Mouse (Mus musculus) MEL (cell line): ENCODE measurements around the gene Slc7a4. TPM values are rescaled to one million over a fixed set of nuclear protein-coding genes. Genes with fewer than 3 reads are reported as not detected.

Experiments used
- DNase-seq: peaks from one replicate; pipeline ENCODE4 v3.0.0; 2011; ENCODE audit warnings: low read depth, low spot score
- H3K27ac ChIP-seq: 2 replicates; pipeline ENCODE4 v1.5.1; 2012; ENCODE audit warnings: low read depth, mild to moderate bottlenecking, control low read depth, low read length, moderate library complexity; ENCODE audit not compliant: control insufficient read depth
- H3K27me3 ChIP-seq, 2 experiments: fragments of 150-350 bp in 1 of 2; sonication (generic) in 1 of 2; 2 replicates each; pipeline ENCODE4 v1.6.1; 2012; ENCODE audit warnings: low read length in 2 of 2, mild to moderate bottlenecking in 2 of 2, improper control_type of control experiment in 1 of 2, moderate library complexity in 1 of 2; ENCODE audit not compliant: insufficient read depth in 2 of 2, control insufficient read depth in 1 of 2
- H3K36me3 ChIP-seq, 2 experiments: 2 replicates each; pipeline ENCODE4 v1.6.1; 2012 to 2014; ENCODE audit warnings: low read length in 2 of 2, improper control_type of control experiment in 1 of 2, inconsistent platforms in 1 of 2, mild to moderate bottlenecking in 1 of 2; ENCODE audit not compliant: insufficient read depth in 2 of 2, control insufficient read depth in 1 of 2
- H3K4me1 ChIP-seq, 2 experiments: fragments of 150-350 bp in 1 of 2; sonication (generic) in 1 of 2; 2 replicates each; pipeline ENCODE4 v1.6.1; 2012; ENCODE audit warnings: low read length in 2 of 2, improper control_type of control experiment in 1 of 2, mild to moderate bottlenecking in 1 of 2; ENCODE audit not compliant: insufficient read depth in 2 of 2, control insufficient read depth in 1 of 2
- H3K4me3 ChIP-seq, 2 experiments: fragments of 150-350 bp in 1 of 2; sonication (generic) in 1 of 2; 2 replicates each; pipeline ENCODE4 v1.5.1; 2012; ENCODE audit warnings: low read depth in 2 of 2, low read length in 2 of 2, mild to moderate bottlenecking in 2 of 2, moderate library complexity in 2 of 2, control low read depth in 1 of 2, improper control_type of control experiment in 1 of 2; ENCODE audit not compliant: control insufficient read depth in 1 of 2, insufficient read depth in 1 of 2
- H3K79me2 ChIP-seq: 2 replicates; pipeline ENCODE4 v1.6.1; 2012; ENCODE audit warnings: mild to moderate bottlenecking, low read length, moderate library complexity; ENCODE audit not compliant: control insufficient read depth, poor library complexity, insufficient read depth
- H3K9ac ChIP-seq: 2 replicates; pipeline ENCODE4 v1.6.1; 2012; ENCODE audit warnings: low read depth, mild to moderate bottlenecking, control low read depth, low read length, moderate library complexity; ENCODE audit not compliant: control insufficient read depth, poor library complexity, severe bottlenecking
- H3K9me3 ChIP-seq: fragments of 150-350 bp; sonication (generic); replicated peaks from 2 replicates; pipeline ENCODE4 v1.6.1; 2012; ENCODE audit warnings: mild to moderate bottlenecking, low read length, improper control_type of control experiment, moderate library complexity; ENCODE audit not compliant: insufficient read depth
- CHD1 ChIP-seq: IDR thresholded peaks from 2 replicates; pipeline ENCODE4 v1.6.1; 2012; ENCODE audit warnings: low read depth, mild to moderate bottlenecking, inconsistent platforms, low read length, improper control_type of control experiment
- CHD2 ChIP-seq: IDR thresholded peaks from 2 replicates; pipeline ENCODE4 v1.6.1; 2011; ENCODE audit warnings: low read length, improper control_type of control experiment
- CTCF ChIP-seq, 3 experiments: IDR thresholded peaks in 2 of 3; conservative IDR thresholded peaks in 1 of 3; 2 replicates each; pipeline ENCODE4 v1.5.1; 2011 to 2012; ENCODE audit warnings: low read length in 3 of 3, low read depth in 2 of 3, mild to moderate bottlenecking in 2 of 3, improper control_type of control experiment in 1 of 3, inconsistent platforms in 1 of 3, mixed read lengths in 1 of 3, moderate library complexity in 1 of 3; ENCODE audit not compliant: control insufficient read depth in 1 of 3, insufficient read depth in 1 of 3, poor library complexity in 1 of 3, severe bottlenecking in 1 of 3
- GABPA ChIP-seq: IDR thresholded peaks from 2 replicates; pipeline ENCODE4 v1.6.1; 2012; ENCODE audit warnings: low read depth, mild to moderate bottlenecking, inconsistent platforms, low read length, improper control_type of control experiment, moderate library complexity
- GATA1 ChIP-seq: IDR thresholded peaks from 2 replicates; pipeline ENCODE4 v1.6.1; 2011; ENCODE audit warnings: low read depth, low read length, improper control_type of control experiment
- JUND ChIP-seq: IDR thresholded peaks from 2 replicates; pipeline ENCODE4 v1.6.1; 2011; ENCODE audit warnings: low read depth, mild to moderate bottlenecking, improper control_type of control experiment, low read length
- KAT2A ChIP-seq: conservative IDR thresholded peaks from 2 replicates; pipeline ENCODE4 v1.6.1; 2012; ENCODE audit warnings: low read depth, low read length, improper control_type of control experiment, inconsistent platforms
- MAFK ChIP-seq: IDR thresholded peaks from 2 replicates; pipeline ENCODE4 v1.6.1; 2011; ENCODE audit warnings: low read depth, mild to moderate bottlenecking, low read length, improper control_type of control experiment, borderline replicate concordance
- MAX ChIP-seq: IDR thresholded peaks from 2 replicates; pipeline ENCODE4 v1.6.1; 2011; ENCODE audit warnings: low read length, improper control_type of control experiment
- MYB ChIP-seq: IDR thresholded peaks from 2 replicates; pipeline ENCODE4 v1.6.1; 2011; ENCODE audit warnings: mild to moderate bottlenecking, low read depth, low read length, improper control_type of control experiment
- MYC ChIP-seq: IDR thresholded peaks from 2 replicates; pipeline ENCODE4 v1.6.1; 2011; ENCODE audit warnings: low read depth, mild to moderate bottlenecking, low read length, improper control_type of control experiment, moderate library complexity
- NRF1 ChIP-seq: IDR thresholded peaks from 2 replicates; pipeline ENCODE4 v1.6.1; 2014; ENCODE audit warnings: low read depth, mild to moderate bottlenecking, inconsistent platforms, low read length, improper control_type of control experiment, moderate library complexity; ENCODE audit not compliant: poor library complexity, insufficient read depth, severe bottlenecking
- POLR2A ChIP-seq, 2 experiments: IDR thresholded peaks; 2 replicates each; pipeline ENCODE4 v1.6.1; 2011 to 2012; ENCODE audit warnings: low read length in 2 of 2, mild to moderate bottlenecking in 2 of 2, control low read depth in 1 of 2, improper control_type of control experiment in 1 of 2, low read depth in 1 of 2, moderate library complexity in 1 of 2; ENCODE audit not compliant: control insufficient read depth in 1 of 2, insufficient read depth in 1 of 2, poor library complexity in 1 of 2
- RAD21 ChIP-seq: IDR thresholded peaks from 2 replicates; pipeline ENCODE4 v1.6.1; 2011; ENCODE audit warnings: mild to moderate bottlenecking, low read depth, low read length, improper control_type of control experiment
- SIN3A ChIP-seq: IDR thresholded peaks from 2 replicates; pipeline ENCODE4 v1.6.1; 2012; ENCODE audit warnings: low read length, improper control_type of control experiment, inconsistent platforms
- SMC3 ChIP-seq: IDR thresholded peaks from 2 replicates; pipeline ENCODE4 v1.6.1; 2011; ENCODE audit warnings: low read depth, low read length, improper control_type of control experiment
- UBTF ChIP-seq: IDR thresholded peaks from 2 replicates; pipeline ENCODE4 v1.6.1; 2012; ENCODE audit warnings: low read depth, mild to moderate bottlenecking, inconsistent platforms, low read length, improper control_type of control experiment, moderate library complexity, borderline replicate concordance; ENCODE audit not compliant: insufficient read depth
- USF1 ChIP-seq: IDR thresholded peaks from 2 replicates; pipeline ENCODE4 v1.6.1; 2014; ENCODE audit warnings: low read depth, mild to moderate bottlenecking, inconsistent platforms, low read length, improper control_type of control experiment, moderate library complexity
- ZC3H11A ChIP-seq: IDR thresholded peaks from 2 replicates; pipeline ENCODE4 v1.6.1; 2012; ENCODE audit warnings: low read depth, mild to moderate bottlenecking, inconsistent platforms, low read length, improper control_type of control experiment
- ZKSCAN1 ChIP-seq: IDR thresholded peaks from 2 replicates; pipeline ENCODE4 v1.6.1; 2012; ENCODE audit warnings: low read depth, mild to moderate bottlenecking, inconsistent platforms, low read length, improper control_type of control experiment, moderate library complexity
- ZNF384 ChIP-seq: IDR thresholded peaks from 2 replicates; pipeline ENCODE4 v1.6.1; 2012; ENCODE audit warnings: low read depth, mild to moderate bottlenecking, inconsistent platforms, low read length, improper control_type of control experiment
- polyA plus RNA-seq, 2 experiments: library from polyadenylated mRNA; stranded (reverse) in 1 of 2; unstranded in 1 of 2; fragments of >175 nt in 1 of 2; fragments of >200 nt in 1 of 2; gene quantifications; 2 replicates each; pipeline versions ENCODE4 v1.2.1 to v1.2.4; 2012; ENCODE audit warnings: low replicate concordance in 2 of 2, low read depth in 1 of 2; ENCODE audit not compliant: insufficient read length in 2 of 2, insufficient read depth in 1 of 2, missing spikeins in 1 of 2
- total RNA-seq: library from RNA; depleted of rRNA; stranded (reverse); fragments of 300-350 nt; gene quantifications from 2 replicates; pipeline ENCODE4 v1.2.3, GENCODE M21; 2012

Slc7a4 gene
- total and polyA plus RNA-seq, 3 experiments, result 23.1 to 23.6 TPM; not detected in 1

DNA sequence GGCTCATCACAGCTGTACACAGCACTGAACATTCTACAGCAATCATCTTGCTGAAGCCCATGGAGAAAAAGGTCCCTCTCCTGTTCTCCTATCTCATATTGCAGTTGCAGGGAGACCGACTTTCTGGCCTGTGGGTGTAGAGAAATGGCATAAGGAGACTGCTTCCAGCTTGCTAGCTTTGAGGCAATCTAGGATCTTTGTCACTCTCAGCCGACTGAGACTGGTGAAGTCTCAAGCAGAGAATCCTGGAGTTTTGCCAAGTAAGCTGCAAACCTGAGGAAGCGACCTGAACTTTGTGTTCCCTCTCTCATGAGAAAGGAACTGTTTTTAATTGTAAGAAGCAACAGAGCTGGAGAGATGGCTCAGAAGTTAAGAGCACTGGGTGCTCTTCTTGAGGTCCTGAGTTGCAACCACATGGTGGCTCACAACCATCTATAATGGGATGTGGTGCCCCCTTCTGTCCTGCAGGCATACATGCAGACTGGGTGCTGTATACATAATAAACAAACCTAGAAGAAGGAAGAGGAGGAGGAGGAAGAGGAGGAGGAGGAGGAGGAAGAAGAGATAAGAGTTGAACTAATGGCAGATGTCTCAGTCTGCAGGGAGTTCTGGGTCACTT lies 18.0 kb upstream of the Slc7a4 start:
- Histone ChIP-seq H3K79me2 (no peaks in the 10 kb centered on the region), H3K36me3 (peaks cover 0 to 6% of the 10 kb centered on the region in 2 experiments; a peak in 2 of 4 replicates), H3K27me3 (peaks cover 3% of the 10 kb centered on the region in 2 experiments), H3K4me3 (no peak overlapping the region), H3K9ac (no peak overlapping the region; the same call in 1 of the 2 replicates), H3K27ac (no peak overlapping the region), H3K9me3 (no peaks in the 10 kb centered on the region), H3K4me1 (peaks cover 2 to 10% of the 10 kb centered on the region in 2 experiments; a peak in 2 of 4 replicates)
- peak; percentile 79 for DNase-seq
- peak; percentile 48 for TF ChIP-seq RAD21
- peak; percentile 87 for TF ChIP-seq MYC
- no peak for TF ChIP-seq KAT2A
- TF ChIP-seq SMC3, result peak; percentile 68
- peak; percentile 38 to 82 (median 51) for TF ChIP-seq CTCF (IDR thresholded peaks at IDR 0.05 in 2 of 3, conservative IDR thresholded peaks at IDR 0.05 in 1 of 3; ENCODE audit: control insufficient read depth in 1 of 3, insufficient read depth in 1 of 3, low read depth in 2 of 3, low read length in 3 of 3, poor library complexity in 1 of 3, severe bottlenecking in 1 of 3)
- TF ChIP-seq CHD1, result no peak
- TF ChIP-seq SIN3A, result no peak; the same call in 1 of the 2 replicates
- peak; percentile 66 for TF ChIP-seq GATA1
- peak; percentile 28; the same call in 1 of the 2 replicates for TF ChIP-seq ZC3H11A

DNA sequence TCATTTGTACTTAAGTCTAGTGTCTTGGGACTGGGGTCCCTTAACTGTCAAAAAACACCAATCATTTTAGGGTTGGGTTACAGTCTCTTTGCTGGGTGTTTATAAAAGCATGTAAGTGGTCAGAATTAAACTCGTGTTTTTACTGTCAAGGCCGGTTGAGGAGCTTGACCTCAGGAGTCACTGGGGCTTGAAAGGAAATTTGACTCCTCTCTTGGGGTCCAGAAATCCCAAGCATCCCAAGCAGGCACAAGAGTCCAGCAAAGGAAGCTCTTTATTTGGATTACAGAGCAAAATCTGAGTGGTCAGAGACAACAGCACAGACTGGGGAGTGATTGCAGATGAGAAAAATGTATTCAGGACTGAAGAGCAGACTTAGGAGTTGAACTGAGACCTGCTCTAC lies 7.7 kb upstream of the Slc7a4 start:
- no peak overlapping the region for H3K27ac ChIP-seq
- H3K9me3 ChIP-seq, result no peaks in the 10 kb centered on the region
- DNase-seq, result no peak
- H3K36me3 ChIP-seq, result no peaks in the 10 kb centered on the region
- H3K79me2 ChIP-seq, result no peaks in the 10 kb centered on the region
- H3K9ac ChIP-seq, result no peak overlapping the region
- no peaks in the 10 kb centered on the region for H3K4me1 ChIP-seq
- peaks cover 5 to 6% of the 10 kb centered on the region in 2 experiments; a peak in 3 of 4 replicates for H3K27me3 ChIP-seq
- TF ChIP-seq GABPA, result no peak
- TF ChIP-seq MYB, result no peak
- TF ChIP-seq CHD2, result no peak
- H3K4me3 ChIP-seq, result no peak overlapping the region

DNA sequence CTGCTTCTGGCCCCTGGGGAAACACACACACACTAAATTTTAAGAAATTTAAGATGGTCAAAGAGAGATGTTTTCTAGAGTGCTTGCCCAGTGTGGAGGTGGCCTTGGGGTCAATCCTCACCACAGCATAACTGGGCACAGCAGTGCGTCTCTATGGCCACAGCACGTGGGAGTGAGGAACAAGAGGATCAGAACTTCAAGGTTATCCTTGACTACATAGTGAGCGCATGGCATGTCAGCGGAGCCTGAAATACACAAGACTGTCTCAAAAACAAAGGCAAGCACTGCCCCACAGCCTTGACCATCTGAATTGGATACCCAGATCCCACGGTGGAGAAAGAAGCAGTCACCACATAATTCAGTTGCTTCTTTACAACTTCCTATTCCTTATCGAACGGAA lies 1.5 kb upstream of the Slc7a4 start:
- Histone ChIP-seq H3K27me3 (peaks cover 2 to 4% of the 10 kb centered on the region in 2 experiments; a peak in 3 of 4 replicates), H3K9me3 (no peaks in the 10 kb centered on the region), H3K79me2 (no peaks in the 10 kb centered on the region), H3K4me3 (no peak overlapping the region), H3K36me3 (no peaks in the 10 kb centered on the region), H3K4me1 (no peaks in the 10 kb centered on the region), H3K27ac (no peak overlapping the region)
- TF ChIP-seq POLR2A (IDR thresholded peaks at IDR 0.05; ENCODE audit: control insufficient read depth in 1 of 2, insufficient read depth in 1 of 2, low read depth in 1 of 2, low read length in 2 of 2, poor library complexity in 1 of 2), result no peak
- TF ChIP-seq CHD2, result no peak
- TF ChIP-seq NRF1, result no peak
- no peak for TF ChIP-seq USF1
- TF ChIP-seq ZC3H11A, result no peak
- no peak for TF ChIP-seq ZKSCAN1
- no peak for TF ChIP-seq ZNF384
- TF ChIP-seq GATA1, result no peak
- TF ChIP-seq GABPA, result no peak
- TF ChIP-seq MAX, result no peak
- no peak for TF ChIP-seq MAFK
- TF ChIP-seq CHD1, result no peak
- no peak for TF ChIP-seq UBTF
- no peak for TF ChIP-seq JUND
- TF ChIP-seq CTCF (IDR thresholded peaks at IDR 0.05 in 2 of 3, conservative IDR thresholded peaks at IDR 0.05 in 1 of 3; ENCODE audit: control insufficient read depth in 1 of 3, insufficient read depth in 1 of 3, low read depth in 2 of 3, low read length in 3 of 3, poor library complexity in 1 of 3, severe bottlenecking in 1 of 3), result no peak
- TF ChIP-seq, all 39 proteins: peak for 0
- DNase-seq, result no peak
- H3K9ac ChIP-seq, result no peak overlapping the region
